Mouse (Mus musculus) cortical plate, adult 2 months (tissue): ENCODE measurements around the gene Msrb3. TPM values are rescaled to one million over a fixed set of nuclear protein-coding genes. Genes with fewer than 3 reads are reported as not detected.

Experiments used
- H3K27ac ChIP-seq: fragments of 200-500 bp; 2 replicates; pipeline ENCODE4 v1.5.1; 2012; ENCODE audit warnings: low read length, control low read depth, inconsistent platforms; ENCODE audit not compliant: insufficient read depth
- H3K4me1 ChIP-seq: fragments of 200-500 bp; 2 replicates; pipeline ENCODE4 v1.6.1; 2011; ENCODE audit warnings: low read length; ENCODE audit not compliant: control insufficient read depth, insufficient read depth
- H3K4me3 ChIP-seq: fragments of 200-500 bp; 2 replicates; pipeline ENCODE4 v1.5.1; 2011; ENCODE audit warnings: mild to moderate bottlenecking, low read length, control low read depth; ENCODE audit not compliant: insufficient read depth
- CTCF ChIP-seq: fragments of 200-500 bp; IDR thresholded peaks from 2 replicates; pipeline ENCODE4 v1.5.1; 2011; ENCODE audit warnings: mild to moderate bottlenecking, control low read depth, low read length; ENCODE audit not compliant: insufficient read depth; ENCODE audit errors: extremely low read depth
- POLR2A ChIP-seq: fragments of 200-500 bp; IDR thresholded peaks from 2 replicates; pipeline ENCODE4 v1.6.1; 2011; ENCODE audit warnings: mild to moderate bottlenecking, low read length, control low read depth; ENCODE audit not compliant: insufficient read depth; ENCODE audit errors: extremely low read depth
- polyA plus RNA-seq: library from polyadenylated mRNA; depleted of rRNA; stranded (reverse); fragments of >200 nt; gene quantifications from 2 replicates; pipeline ENCODE4 v1.2.3, GENCODE M21; 2012

The Msrb3 gene
- polyA plus RNA-seq, 1 experiment = 7.6 TPM

DNA sequence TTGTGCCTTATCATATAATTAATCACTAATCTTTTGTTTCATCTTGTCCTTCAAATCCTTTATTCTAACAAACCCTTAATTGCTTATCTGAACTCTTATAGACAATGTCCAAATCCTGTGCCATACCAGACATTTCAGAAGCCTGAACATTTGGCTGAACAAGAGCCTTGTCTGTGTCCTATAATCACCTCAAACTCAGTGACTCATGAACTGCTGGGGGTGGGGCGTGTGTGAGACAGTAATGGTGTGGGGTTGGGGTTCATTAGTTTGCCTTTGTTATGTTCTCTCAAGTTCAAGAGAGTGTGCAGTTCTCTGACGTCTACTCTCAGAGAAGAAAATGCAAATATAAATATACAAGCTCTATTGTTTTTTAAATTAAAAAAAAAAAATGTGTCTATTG, 22.6 kb upstream of the Msrb3 start:
- Histone ChIP-seq H3K4me3 (no peak overlapping the region), H3K27ac (no peak overlapping the region), H3K4me1 (no peaks in the 10 kb centered on the region)
- TF ChIP-seq POLR2A (no peak), CTCF (no peak)

- Histone ChIP-seq H3K4me3 (no peak overlapping the region), H3K4me1 (no peaks in the 10 kb centered on the region), H3K27ac (no peak overlapping the region)
- TF ChIP-seq CTCF (no peak), POLR2A (no peak)
These were observed 21.7 kb upstream of the Msrb3 start for GRCm38 (mm10) chr10:120920604-120921003.

DNA sequence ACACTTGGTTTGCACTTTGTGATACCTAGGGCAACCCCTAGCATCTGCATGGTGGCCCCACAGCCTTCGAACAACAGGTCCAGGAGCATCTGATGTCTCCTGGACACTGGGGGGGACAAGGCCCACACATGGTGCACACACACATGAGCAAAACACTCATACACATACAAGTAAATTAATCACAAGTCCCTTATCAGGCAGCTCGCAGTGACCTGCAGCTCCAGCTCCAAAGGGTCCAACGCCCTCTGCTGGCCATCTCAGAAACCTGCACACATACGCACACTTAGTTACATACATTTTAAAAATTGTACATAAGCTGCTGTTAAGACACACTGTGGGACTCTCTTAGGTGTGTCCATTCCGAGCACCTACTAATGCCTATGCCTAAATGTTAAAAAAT, 17.3 kb upstream of the Msrb3 start:
- H3K4me1 ChIP-seq = no peaks in the 10 kb centered on the region
- TF ChIP-seq CTCF (peak; percentile 17; the same call in 1 of the 2 replicates), POLR2A (no peak)
- no peak overlapping the region for H3K4me3 ChIP-seq

GRCm38 (mm10) chr10:120914948-120915631, 16.2 kb upstream of the Msrb3 start:
- Histone ChIP-seq H3K4me3 (no peak overlapping the region), H3K4me1 (no peaks in the 10 kb centered on the region), H3K27ac (no peak overlapping the region)
- TF ChIP-seq POLR2A (no peak), CTCF (no peak)

More for the DNA sequence above, 17.3 kb upstream of the Msrb3 start:
- no peak overlapping the region for H3K27ac ChIP-seq

GRCm38 (mm10) chr10:120914286-120914685, 15.4 kb upstream of the Msrb3 start:
- H3K4me1 ChIP-seq = no peaks in the 10 kb centered on the region
- H3K27ac ChIP-seq = no peak overlapping the region
- TF ChIP-seq POLR2A (no peak), CTCF (no peak)
- no peak overlapping the region for H3K4me3 ChIP-seq

- no peaks in the 10 kb centered on the region for H3K4me1 ChIP-seq
- TF ChIP-seq CTCF (no peak), POLR2A (no peak)
- no peak overlapping the region for H3K27ac ChIP-seq
- H3K4me3 ChIP-seq = no peak overlapping the region
These were observed 14.9 kb upstream of the Msrb3 start for GRCm38 (mm10) chr10:120913796-120914195.

DNA sequence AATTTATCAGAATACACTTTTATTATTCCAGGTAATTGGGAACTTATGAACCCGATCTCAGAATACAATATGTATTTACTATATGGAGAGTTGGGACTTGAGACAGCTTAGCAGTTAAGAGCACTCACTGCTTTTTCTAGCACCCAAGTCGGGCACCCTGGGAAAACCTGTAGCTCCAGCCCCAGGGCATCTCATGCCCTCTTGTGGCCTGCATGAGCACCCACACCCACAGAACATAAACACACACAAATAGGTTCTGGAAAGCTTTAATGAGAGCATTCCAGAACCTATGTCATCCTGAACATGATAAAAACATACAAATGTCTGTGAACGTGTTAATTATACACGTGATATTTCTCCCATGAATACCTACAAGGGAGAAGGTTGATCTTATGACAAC, 13.1 kb upstream of the Msrb3 start:
- Histone ChIP-seq H3K27ac (no peak overlapping the region), H3K4me3 (no peak overlapping the region), H3K4me1 (no peaks in the 10 kb centered on the region)
- TF ChIP-seq CTCF (0 out of 2 replicates have a peak, but pooled peaks have one; percentile 3), POLR2A (no peak)

- Histone ChIP-seq H3K4me1 (no peaks in the 10 kb centered on the region), H3K4me3 (no peak overlapping the region), H3K27ac (no peak overlapping the region)
- TF ChIP-seq POLR2A (no peak), CTCF (no peak)
These were observed 10.1 kb upstream of the Msrb3 start for GRCm38 (mm10) chr10:120908776-120909574.

DNA sequence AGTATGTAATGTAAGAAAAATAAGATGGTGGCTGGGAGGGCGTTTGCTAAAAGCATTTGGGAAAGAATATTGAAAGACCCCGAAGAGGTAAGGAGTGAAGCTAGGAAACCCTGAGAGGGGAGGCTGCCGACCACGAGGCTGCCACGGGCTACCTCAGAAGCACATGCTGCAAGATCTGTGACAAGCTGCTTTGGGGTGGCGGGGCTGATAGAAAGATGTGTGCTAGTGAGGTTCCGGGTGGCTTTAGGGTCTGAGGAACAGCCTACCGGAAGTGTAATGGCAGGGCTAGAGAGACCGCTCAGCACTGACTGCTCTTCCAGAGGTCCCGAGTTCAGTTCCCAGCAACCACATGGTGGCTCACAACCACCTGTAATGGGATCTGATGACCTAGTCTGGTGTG, 5.8 kb upstream of the Msrb3 start:
- Histone ChIP-seq H3K27ac (no peak overlapping the region), H3K4me3 (no peak overlapping the region), H3K4me1 (no peaks in the 10 kb centered on the region; the same call in 1 of the 2 replicates)
- no peak for TF ChIP-seq POLR2A
- no peak for TF ChIP-seq CTCF
